Mouse (Mus musculus) naive thymus-derived CD4-positive, alpha-beta T cell, adult 5 months (primary cell): ENCODE results near the gene Pcnp. TPM values are rescaled to one million over a fixed set of nuclear protein-coding genes. Genes with fewer than 3 reads are reported as not detected.

Source experiments
- polyA plus RNA-seq: library from polyadenylated mRNA; unstranded; fragments of 100-300 nt; shearing (Covaris generic); gene quantifications from one replicate; pipeline ENCODE4 v1.2.1, GENCODE M21; 2017

The Pcnp gene
- 103 TPM for polyA plus RNA-seq

GRCm38 (mm10) chr16:56029661-56030082, at the start of gene Pcnp:
TSS of gene Pcnp (minus strand) at chr16:56029739.

GRCm38 (mm10) chr16:56048038-56048437, 18.5 kb upstream of the Pcnp start, which contains the start of gene Senp7:
TSS of gene Senp7 (plus strand) at chr16:56048338.

GRCm38 (mm10) chr16:56037138-56038010, 7.8 kb upstream of the Pcnp start, which contains the start of gene Trmt10c:
TSS of gene Trmt10c (minus strand) at chr16:56037819.

GRCm38 (mm10) chr16:55973431-55974255, 55.9 kb downstream of the Pcnp start, which contains the start of gene Zbtb11:
TSS of gene Zbtb11 (plus strand) at chr16:55973883.

GRCm38 (mm10) chr16:55966212-55966871, 63.2 kb downstream of the Pcnp start, which contains the start of gene Rpl24:
TSS of gene Rpl24 (plus strand) at chr16:55966275.

Other genes starting within 250 kb of the Pcnp start
- 69.5 TPM for gene Nfkbiz, start 190.8 kb downstream of the Pcnp start, polyA plus RNA-seq
- 12.1 TPM for gene Nxpe3, start 134.5 kb downstream of the Pcnp start, polyA plus RNA-seq
- gene Cep97, start 94.9 kb downstream of the Pcnp start, polyA plus RNA-seq = 65.1 TPM
- 671 TPM for gene Rpl24, start 63.5 kb downstream of the Pcnp start, polyA plus RNA-seq
- gene Zbtb11, start 55.9 kb downstream of the Pcnp start, polyA plus RNA-seq = 101 TPM
- 51.4 TPM for gene Trmt10c, start 8.1 kb upstream of the Pcnp start, polyA plus RNA-seq
- gene Senp7, start 18.6 kb upstream of the Pcnp start, polyA plus RNA-seq = 42.9 TPM
- 0.46 TPM for gene Impg2, start 174.6 kb upstream of the Pcnp start, polyA plus RNA-seq